Mouse (Mus musculus) liver, adult 2 months (tissue): Measurements from ENCODE around the gene Zfp946. TPM values are rescaled to one million over a fixed set of nuclear protein-coding genes. Genes with fewer than 3 reads are reported as not detected.
A peak's percentile ranks its signal among the peaks of the same experiment; 100 is the strongest.

Source experiments
- DNase-seq: peaks from one replicate; pipeline ENCODE4 v3.0.0-alpha.2; 2011; ENCODE audit warnings: low read depth, low spot score; ENCODE audit errors: extremely low read depth
- H3K27ac ChIP-seq: fragments of 200-500 bp; replicated peaks from 2 replicates; pipeline ENCODE4 v1.5.1; 2012; ENCODE audit warnings: low read depth, mild to moderate bottlenecking, control low read depth, inconsistent platforms, low read length; ENCODE audit not compliant: insufficient read depth
- H3K27me3 ChIP-seq: fragments of 200-500 bp; 2 replicates; pipeline ENCODE4 v1.6.1; 2012; ENCODE audit warnings: mild to moderate bottlenecking, moderate library complexity, low read length, inconsistent platforms; ENCODE audit not compliant: control insufficient read depth, insufficient read depth
- H3K36me3 ChIP-seq: fragments of 200-500 bp; 2 replicates; pipeline ENCODE4 v1.6.1; 2012; ENCODE audit warnings: low read length, inconsistent platforms; ENCODE audit not compliant: control insufficient read depth, insufficient read depth
- H3K4me1 ChIP-seq: fragments of 200-500 bp; 2 replicates; pipeline ENCODE4 v1.6.1; 2011; ENCODE audit warnings: low read length; ENCODE audit not compliant: control insufficient read depth, insufficient read depth
- H3K4me3 ChIP-seq: fragments of 200-500 bp; 2 replicates; pipeline ENCODE4 v1.5.1; 2011; ENCODE audit warnings: low read depth, mild to moderate bottlenecking, control low read depth, low read length, moderate library complexity; ENCODE audit not compliant: insufficient read depth
- H3K79me2 ChIP-seq: fragments of 200-500 bp; 2 replicates; pipeline ENCODE4 v1.6.1; 2012; ENCODE audit warnings: inconsistent platforms, mild to moderate bottlenecking, low read length, moderate library complexity; ENCODE audit not compliant: control insufficient read depth, insufficient read depth
- H3K9ac ChIP-seq: fragments of 200-500 bp; 2 replicates; pipeline ENCODE4 v1.6.1; 2012; ENCODE audit warnings: low read depth, mild to moderate bottlenecking, control low read depth, inconsistent platforms, low read length
- CTCF ChIP-seq: fragments of 200-500 bp; IDR thresholded peaks from 2 replicates; pipeline ENCODE4 v1.5.1; 2011; ENCODE audit warnings: low read depth, low read length, control low read depth
- POLR2A ChIP-seq: fragments of 200-500 bp; IDR thresholded peaks from 2 replicates; pipeline ENCODE4 v1.6.1; 2011; ENCODE audit warnings: low read length, control low read depth; ENCODE audit not compliant: insufficient read depth; ENCODE audit errors: extremely low read depth
- WGBS: fragments of 180-500 bp; shearing (Covaris S2); methylation state at CpG from one replicate; pipeline ENCODE4 v1.1.7; 2018; 5-methylcytosine and 5-hydroxymethylcytosine counted together
- polyA plus RNA-seq: library from polyadenylated mRNA; depleted of rRNA; stranded (reverse); fragments of >200 nt; gene quantifications from 2 replicates; pipeline ENCODE4 v1.2.3, GENCODE M21; 2012; rRNA removed
- total RNA-seq: library from RNA; depleted of rRNA; stranded (reverse); fragments of >200 nt; gene quantifications from 2 replicates; pipeline ENCODE4 v1.2.3, GENCODE M21; 2014; rRNA removed

Gene Zfp946
- total RNA-seq (9.3 and 11.3 TPM in 2 replicates), polyA plus RNA-seq (3.3 and 5.5 TPM in 2 replicates)

- Histone ChIP-seq H3K79me2 (peaks cover 2% of the 10 kb centered on the region; the same call in 1 of the 2 replicates), H3K4me3 (peak within 1 kb of the TSS; percentile 70), H3K27ac (peak within 1 kb of the TSS; percentile 51; the same call in 1 of the 2 replicates), H3K36me3 (no peaks in the 10 kb centered on the region), H3K4me1 (no peaks in the 10 kb centered on the region; the same call in none of the 2 replicates), H3K9ac (peak within 1 kb of the TSS; percentile 76), H3K27me3 (no peaks in the 10 kb centered on the region; the same call in 1 of the 2 replicates)
- TF ChIP-seq POLR2A: no peak
- no peak for TF ChIP-seq CTCF
- under 1% methylated on average over 29 of the region's 29 CpGs for WGBS
- peak; percentile 82 for DNase-seq
Measured at GRCm38 (mm10) chr17:22423952-22424617, at the start of gene Zfp946. Gene Zfp946, plus strand, starts transcription at chr17:22424222.

GRCm38 (mm10) chr17:22410756-22411155 lies 13.3 kb upstream of the Zfp946 start:
- H3K27ac ChIP-seq: no peak overlapping the region
- H3K79me2 ChIP-seq: no peaks in the 10 kb centered on the region
- H3K4me1 ChIP-seq: no peaks in the 10 kb centered on the region
- H3K4me3 ChIP-seq: no peak overlapping the region
- H3K9ac ChIP-seq: no peak overlapping the region
- 62% methylated on average over 2 of the region's 2 CpGs for WGBS
- peak; percentile 39 for DNase-seq
- H3K27me3 ChIP-seq: no peaks in the 10 kb centered on the region
- peak; percentile 50 for TF ChIP-seq CTCF
- no peak for TF ChIP-seq POLR2A
- H3K36me3 ChIP-seq: no peaks in the 10 kb centered on the region

DNA sequence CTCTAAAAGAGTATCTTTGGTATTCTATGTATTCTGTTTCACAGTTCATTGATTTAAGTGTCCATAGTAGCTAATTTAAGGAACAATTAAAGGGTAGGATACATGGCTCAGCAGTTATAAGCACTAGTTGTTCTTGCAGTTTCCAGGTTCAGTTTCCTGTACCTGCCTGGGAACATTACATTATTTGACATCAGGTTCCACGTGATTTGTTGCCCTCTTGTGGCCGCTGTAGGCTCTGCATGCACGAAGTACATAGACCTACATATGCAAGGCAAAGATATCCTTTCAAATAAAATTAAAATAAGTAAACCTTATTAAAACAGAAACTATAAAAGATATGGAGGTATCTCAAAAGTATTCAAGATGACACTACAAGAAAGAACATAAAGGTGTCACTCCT lies 6.5 kb upstream of the Zfp946 start:
- no peak overlapping the region for H3K4me3 ChIP-seq
- H3K4me1 ChIP-seq: no peaks in the 10 kb centered on the region
- no peak for TF ChIP-seq POLR2A
- peak; percentile 72 for TF ChIP-seq CTCF
- no peak overlapping the region for H3K9ac ChIP-seq
- H3K79me2 ChIP-seq: no peaks in the 10 kb centered on the region
- no peaks in the 10 kb centered on the region for H3K36me3 ChIP-seq
- no peaks in the 10 kb centered on the region; the same call in 1 of the 2 replicates for H3K27me3 ChIP-seq
- 0% methylated on average over 3 of the region's 3 CpGs for WGBS
- peak; percentile 66 for DNase-seq
- no peak overlapping the region for H3K27ac ChIP-seq

- 5% methylated on average over 12 of the region's 12 CpGs for WGBS
- Histone ChIP-seq H3K27ac (no peak overlapping the region), H3K36me3 (no peaks in the 10 kb centered on the region), H3K27me3 (no peaks in the 10 kb centered on the region; the same call in 1 of the 2 replicates), H3K9ac (no peak overlapping the region), H3K4me3 (peak overlapping the region; percentile 70; the same call in 1 of the 2 replicates), H3K4me1 (no peaks in the 10 kb centered on the region; the same call in none of the 2 replicates), H3K79me2 (peaks cover 2% of the 10 kb centered on the region; the same call in 1 of the 2 replicates)
- no peak for TF ChIP-seq POLR2A
- TF ChIP-seq CTCF: no peak
- peak; percentile 27 for DNase-seq
Measured at GRCm38 (mm10) chr17:22424636-22425354, 773 bp downstream of the Zfp946 start.

- no peak for TF ChIP-seq POLR2A
- no peak for TF ChIP-seq CTCF
- 96% methylated on average over 3 of the region's 3 CpGs for WGBS
- H3K27ac ChIP-seq: no peak overlapping the region
- H3K9ac ChIP-seq: no peak overlapping the region
- H3K4me3 ChIP-seq: no peak overlapping the region
- DNase-seq: no peak
- H3K36me3 ChIP-seq: peaks cover 31% of the 10 kb centered on the region
- H3K79me2 ChIP-seq: peaks cover 2% of the 10 kb centered on the region; the same call in 1 of the 2 replicates
- no peaks in the 10 kb centered on the region for H3K27me3 ChIP-seq
- H3K4me1 ChIP-seq: no peaks in the 10 kb centered on the region
Measured at GRCm38 (mm10) chr17:22447684-22448083, 23.7 kb downstream of the Zfp946 start.

DNA sequence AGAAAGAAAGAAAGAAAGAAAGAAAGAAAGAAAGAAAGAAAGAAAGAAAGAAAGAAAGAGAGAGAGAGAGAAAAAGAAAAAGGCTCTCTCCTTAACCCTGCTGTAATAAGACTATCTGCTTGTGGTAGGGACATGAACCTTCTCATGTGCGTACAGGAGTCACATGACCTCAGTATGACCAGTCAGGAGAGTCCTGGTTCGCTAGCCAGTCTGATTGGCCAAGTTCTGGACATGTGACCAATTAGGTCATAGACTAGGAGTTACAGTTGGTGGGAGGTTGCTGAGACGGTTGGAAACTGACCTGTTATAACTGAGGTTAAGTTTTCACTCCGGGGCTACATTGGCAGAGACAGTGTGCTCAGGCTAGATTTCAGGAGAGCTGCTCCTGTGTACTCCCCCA lies 73.1 kb downstream of the Zfp946 start:
- no peak for TF ChIP-seq POLR2A
- no peak for TF ChIP-seq CTCF
- DNase-seq: no peak
- no peaks in the 10 kb centered on the region for H3K36me3 ChIP-seq
- no peak overlapping the region for H3K4me3 ChIP-seq
- H3K79me2 ChIP-seq: no peaks in the 10 kb centered on the region
- H3K4me1 ChIP-seq: no peaks in the 10 kb centered on the region
- no peak overlapping the region for H3K9ac ChIP-seq
- H3K27me3 ChIP-seq: no peaks in the 10 kb centered on the region
- WGBS: 66% methylated on average over 4 of the region's 4 CpGs
- no peak overlapping the region for H3K27ac ChIP-seq

Other genes with a start within 250 kb of the Zfp946 start
- gene Zfp994, start 198.6 kb upstream of the Zfp946 start, total RNA-seq: 2.8 and 4.1 TPM in 2 replicates
- 0.12 and 0.15 TPM in 2 replicates for gene Zfp994, start 198.6 kb upstream of the Zfp946 start, polyA plus RNA-seq
- 5.4 and 7.0 TPM in 2 replicates for gene CT030661.1, start 109.4 kb upstream of the Zfp946 start, total RNA-seq
- 0.52 and 0.54 TPM in 2 replicates for gene CT030661.1, start 109.4 kb upstream of the Zfp946 start, polyA plus RNA-seq
- gene Zfp944, start 62.8 kb upstream of the Zfp946 start, total RNA-seq: 5.6 and 6.3 TPM in 2 replicates
- gene Zfp944, start 62.8 kb upstream of the Zfp946 start, polyA plus RNA-seq: 2.8 and 2.9 TPM in 2 replicates
- 5.2 and 6.9 TPM in 2 replicates for gene Zfp758, start 62.8 kb upstream of the Zfp946 start, total RNA-seq
- 0.44 and 0.46 TPM in 2 replicates for gene Zfp758, start 62.8 kb upstream of the Zfp946 start, polyA plus RNA-seq
- not detected in 2 replicates for gene Vmn2r111, start 149.3 kb downstream of the Zfp946 start, total RNA-seq
- not detected in 2 replicates for gene Vmn2r111, start 149.3 kb downstream of the Zfp946 start, polyA plus RNA-seq
- gene Vmn2r112, start 176.7 kb downstream of the Zfp946 start, total RNA-seq: not detected in 2 replicates
- gene Vmn2r112, start 176.7 kb downstream of the Zfp946 start, polyA plus RNA-seq: not detected in 2 replicates